Mouse (Mus musculus) embryonic facial prominence, embryonic 13.5 days (tissue): Measurements from ENCODE around the gene Rps9. TPM values are rescaled to one million over a fixed set of nuclear protein-coding genes. Genes with fewer than 3 reads are reported as not detected.

ENCODE experiments used
- ATAC-seq: fragments of 200-750 bp; cut with Nextera tagmentation; 2 replicates; pipeline ENCODE4 v1.8.0; 2017; ENCODE audit warnings: low read depth; ENCODE audit not compliant: insufficient number of reproducible peaks, insufficient read depth, low FRiP score, low TSS enrichment
- H3K27ac ChIP-seq: fragments of 300-500 bp; sonication (generic); 2 replicates; pipeline ENCODE4 v1.5.1; 2015; ENCODE audit warnings: moderate library complexity, mild to moderate bottlenecking, inconsistent platforms
- H3K27me3 ChIP-seq: fragments of 300-500 bp; sonication (generic); 2 replicates; pipeline ENCODE4 v1.6.1; 2015; ENCODE audit warnings: mild to moderate bottlenecking, inconsistent platforms
- H3K36me3 ChIP-seq: fragments of 300-500 bp; sonication (generic); 2 replicates; pipeline ENCODE4 v1.6.1; 2015; ENCODE audit warnings: mild to moderate bottlenecking, inconsistent platforms
- H3K4me1 ChIP-seq: fragments of 300-500 bp; sonication (generic); 2 replicates; pipeline ENCODE4 v1.6.1; 2015; ENCODE audit warnings: inconsistent platforms
- H3K4me2 ChIP-seq: fragments of 300-500 bp; sonication (generic); 2 replicates; pipeline ENCODE4 v1.6.1; 2015; ENCODE audit warnings: moderate library complexity, mild to moderate bottlenecking, inconsistent platforms
- H3K4me3 ChIP-seq: fragments of 300-500 bp; sonication (generic); 2 replicates; pipeline ENCODE4 v1.5.1; 2015; ENCODE audit warnings: mild to moderate bottlenecking, inconsistent platforms
- H3K9ac ChIP-seq: fragments of 300-500 bp; sonication (generic); 2 replicates; pipeline ENCODE4 v1.6.1; 2015; ENCODE audit warnings: mild to moderate bottlenecking, inconsistent platforms
- H3K9me3 ChIP-seq: fragments of 300-500 bp; sonication (generic); 2 replicates; pipeline ENCODE4 v1.6.1; 2016; ENCODE audit warnings: inconsistent platforms
- WGBS: fragments of 180-500 bp; shearing (Covaris S2); methylation state at CpG from one replicate; pipeline ENCODE4 v1.1.7; 2015; ENCODE audit warnings: mixed read lengths; 5-methylcytosine and 5-hydroxymethylcytosine counted together
- polyA plus RNA-seq: library from polyadenylated mRNA; unstranded; fragments of >200 nt; fragmentation: Nextera tagmentation; extraction: Ambion mirVana; gene quantifications from 2 replicates; pipeline ENCODE4 v1.2.1, GENCODE M21; 2015

Rps9 gene
- 1,711 and 1,735 TPM in 2 replicates for polyA plus RNA-seq

DNA sequence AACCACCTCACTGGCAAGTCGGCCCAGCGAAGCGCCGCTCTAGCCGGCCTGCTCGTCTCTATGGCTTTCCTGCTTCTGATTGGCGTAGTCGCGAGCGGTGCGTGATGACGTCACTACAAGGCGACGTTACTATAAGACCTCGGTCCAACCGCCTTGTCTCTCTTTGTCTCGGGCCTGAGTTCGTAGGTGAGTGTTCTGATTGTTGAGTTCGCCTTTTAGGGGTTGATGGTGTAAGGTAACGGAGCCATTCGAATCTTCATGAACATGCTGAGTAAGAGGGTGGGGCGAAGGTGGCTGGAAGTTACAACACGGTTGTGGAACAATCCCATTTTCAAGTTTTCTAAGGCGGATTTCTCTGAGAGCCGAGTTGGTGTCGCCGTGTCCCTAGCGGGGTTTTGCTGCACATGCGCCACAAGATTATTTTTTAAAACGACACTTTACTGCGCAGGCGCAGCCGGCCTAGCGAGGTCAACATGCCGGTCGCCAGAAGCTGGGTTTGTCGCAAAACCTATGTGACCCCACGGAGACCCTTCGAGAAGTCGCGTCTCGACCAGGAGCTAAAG is at the start of gene Rps9:
Gene Rps9 (plus strand): TSS at position 115 of the 563 bp plus-strand sequence.
- H3K9me3 ChIP-seq = no peaks in the 10 kb centered on the region
- ATAC-seq = peak; percentile 90
- peaks cover 17% of the 10 kb centered on the region for H3K4me1 ChIP-seq
- no peaks in the 10 kb centered on the region for H3K27me3 ChIP-seq
- peak within 1 kb of the TSS; percentile 91 for H3K4me2 ChIP-seq
- WGBS = under 1% methylated on average over 42 of the region's 42 CpGs
- H3K36me3 ChIP-seq = peaks cover 51% of the 10 kb centered on the region
- peak within 1 kb of the TSS; percentile 83 for H3K4me3 ChIP-seq
- peak within 1 kb of the TSS; percentile 94 for H3K9ac ChIP-seq
- peak within 1 kb of the TSS; percentile 96 for H3K27ac ChIP-seq

DNA sequence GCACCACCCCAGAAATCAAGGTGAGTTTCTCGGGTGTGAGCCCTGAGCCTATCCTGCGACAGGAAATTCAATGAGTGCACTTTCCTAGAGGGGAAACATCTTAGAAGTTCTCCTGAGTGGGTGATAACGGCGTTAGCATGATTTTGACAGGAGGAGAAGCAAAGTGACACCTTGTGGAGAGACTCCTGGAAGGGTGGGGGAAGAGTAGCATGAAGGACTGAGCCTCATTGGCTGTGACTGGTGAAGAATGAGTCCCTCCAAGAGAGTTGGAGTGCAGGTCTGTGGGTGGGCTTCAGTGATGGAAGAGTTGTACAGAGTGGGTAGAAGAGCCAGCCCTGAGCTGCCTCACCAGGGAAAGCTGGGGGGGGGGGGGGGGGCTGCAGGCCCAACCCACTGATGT is 46.8 kb upstream of the Rps9 start:
- Histone ChIP-seq H3K4me2 (no peak overlapping the region), H3K4me1 (no peaks in the 10 kb centered on the region), H3K36me3 (peaks cover 100% of the 10 kb centered on the region), H3K27ac (no peak overlapping the region), H3K27me3 (no peaks in the 10 kb centered on the region), H3K9me3 (no peaks in the 10 kb centered on the region), H3K4me3 (no peak overlapping the region), H3K9ac (no peak overlapping the region)
- 92% methylated on average over 4 of the region's 4 CpGs for WGBS
- ATAC-seq = no peak

GRCm38 (mm10) chr7:3658578-3658977 is 45.2 kb upstream of the Rps9 start:
- WGBS = 85% methylated on average over 14 of the region's 14 CpGs
- H3K36me3 ChIP-seq = peaks cover 97% of the 10 kb centered on the region
- H3K27ac ChIP-seq = no peak overlapping the region
- no peaks in the 10 kb centered on the region for H3K27me3 ChIP-seq
- H3K9me3 ChIP-seq = no peaks in the 10 kb centered on the region
- no peak overlapping the region for H3K4me2 ChIP-seq
- no peak for ATAC-seq
- no peak overlapping the region for H3K4me3 ChIP-seq
- H3K9ac ChIP-seq = no peak overlapping the region
- peaks cover 7% of the 10 kb centered on the region for H3K4me1 ChIP-seq

- Histone ChIP-seq H3K9me3 (no peaks in the 10 kb centered on the region), H3K9ac (peak overlapping the region; percentile 87), H3K27me3 (no peaks in the 10 kb centered on the region), H3K4me2 (peak overlapping the region; percentile 70), H3K27ac (peak overlapping the region; percentile 90), H3K4me1 (peaks cover 23% of the 10 kb centered on the region), H3K36me3 (peaks cover 36% of the 10 kb centered on the region), H3K4me3 (peak overlapping the region; percentile 74)
- 30% methylated on average over 15 of the region's 15 CpGs for WGBS
- peak; percentile 7; the same call in 1 of the 2 replicates for ATAC-seq
Observed at GRCm38 (mm10) chr7:3664524-3665214, 39.1 kb upstream of the Rps9 start.

- ATAC-seq = peak; percentile 97
- Histone ChIP-seq H3K9me3 (no peaks in the 10 kb centered on the region), H3K27me3 (no peaks in the 10 kb centered on the region), H3K4me3 (peak within 1 kb of the TSS; percentile 74), H3K4me2 (peak within 1 kb of the TSS; percentile 70), H3K9ac (peak within 1 kb of the TSS; percentile 87), H3K27ac (peak within 1 kb of the TSS; percentile 90), H3K4me1 (peaks cover 23% of the 10 kb centered on the region), H3K36me3 (peaks cover 28% of the 10 kb centered on the region)
- 4% methylated on average over 45 of the region's 45 CpGs for WGBS
Observed at GRCm38 (mm10) chr7:3665215-3666114, 38.3 kb upstream of the Rps9 start, which contains the start of gene Leng1. TSS of gene Leng1 (minus strand) at chr7:3665840.

- H3K9me3 ChIP-seq = no peaks in the 10 kb centered on the region
- peak overlapping the region; percentile 41; the same call in 1 of the 2 replicates for H3K9ac ChIP-seq
- H3K4me2 ChIP-seq = no peak overlapping the region; the same call in 1 of the 2 replicates
- WGBS = 17% methylated on average over 14 of the region's 14 CpGs
- no peak for ATAC-seq
- peaks cover 13% of the 10 kb centered on the region for H3K36me3 ChIP-seq
- 0 out of 2 replicates have a peak overlapping the region, but pooled peaks have one; percentile 16 for H3K4me3 ChIP-seq
- peaks cover 23% of the 10 kb centered on the region for H3K4me1 ChIP-seq
- peak overlapping the region; percentile 90; the same call in 1 of the 2 replicates for H3K27ac ChIP-seq
- no peaks in the 10 kb centered on the region for H3K27me3 ChIP-seq
Observed at GRCm38 (mm10) chr7:3666921-3667391, 36.8 kb upstream of the Rps9 start.

- no peaks in the 10 kb centered on the region for H3K9me3 ChIP-seq
- no peak overlapping the region for H3K9ac ChIP-seq
- peaks cover 20% of the 10 kb centered on the region; the same call in 1 of the 2 replicates for H3K36me3 ChIP-seq
- H3K4me2 ChIP-seq = no peak overlapping the region
- no peak overlapping the region for H3K4me3 ChIP-seq
- 73% methylated on average over 10 of the region's 10 CpGs for WGBS
- no peaks in the 10 kb centered on the region for H3K4me1 ChIP-seq
- no peak overlapping the region for H3K27ac ChIP-seq
- no peaks in the 10 kb centered on the region for H3K27me3 ChIP-seq
- no peak for ATAC-seq
Observed at GRCm38 (mm10) chr7:3674507-3675227, 29.1 kb upstream of the Rps9 start.

DNA sequence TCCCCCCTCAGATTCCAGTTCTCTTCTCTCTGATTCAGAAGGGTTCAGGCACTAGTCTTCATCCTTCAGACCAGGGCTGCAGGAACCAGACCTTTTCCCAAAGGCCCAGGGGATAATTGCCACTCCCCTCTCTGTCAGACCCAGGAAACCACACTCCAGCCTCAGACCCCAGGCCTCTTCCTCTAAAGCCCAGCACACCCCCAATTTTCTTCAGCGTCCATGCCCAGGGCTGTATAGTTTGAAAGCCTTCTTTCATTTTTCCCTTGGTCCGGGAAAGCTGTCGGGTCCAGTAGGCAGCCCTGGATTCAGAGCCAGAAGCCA is 28.6 kb upstream of the Rps9 start:
- H3K4me1 ChIP-seq = no peaks in the 10 kb centered on the region
- 70% methylated on average over 3 of the region's 3 CpGs for WGBS
- no peak overlapping the region for H3K27ac ChIP-seq
- H3K9ac ChIP-seq = no peak overlapping the region
- H3K4me3 ChIP-seq = no peak overlapping the region
- peaks cover 23% of the 10 kb centered on the region for H3K36me3 ChIP-seq
- no peak for ATAC-seq
- no peaks in the 10 kb centered on the region for H3K27me3 ChIP-seq
- no peaks in the 10 kb centered on the region for H3K9me3 ChIP-seq
- no peak overlapping the region for H3K4me2 ChIP-seq

DNA sequence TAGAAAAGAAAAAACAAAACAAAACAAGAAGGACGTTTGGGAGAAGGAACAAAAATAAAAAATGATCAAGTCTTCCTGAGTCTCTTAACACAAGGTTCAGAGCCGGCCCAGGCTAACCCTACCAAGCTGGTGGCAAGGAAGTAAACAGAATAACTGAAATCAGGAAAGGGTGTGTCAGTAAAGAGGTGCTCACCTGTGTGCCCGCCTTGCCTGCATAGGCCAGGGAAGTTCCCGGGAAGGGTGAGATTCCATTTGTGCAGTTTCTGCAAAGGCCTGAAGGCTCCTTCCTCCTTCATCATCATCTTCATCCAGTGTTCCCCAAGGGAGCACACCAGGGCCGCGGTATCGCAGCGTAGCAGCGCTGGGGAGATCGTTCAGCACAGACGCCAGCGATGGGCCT is 27.4 kb upstream of the Rps9 start:
- Histone ChIP-seq H3K27me3 (no peaks in the 10 kb centered on the region), H3K4me1 (no peaks in the 10 kb centered on the region), H3K4me3 (no peak overlapping the region), H3K4me2 (no peak overlapping the region), H3K9ac (no peak overlapping the region), H3K9me3 (no peaks in the 10 kb centered on the region), H3K27ac (no peak overlapping the region), H3K36me3 (peaks cover 32% of the 10 kb centered on the region)
- no peak for ATAC-seq
- 89% methylated on average over 12 of the region's 12 CpGs for WGBS

GRCm38 (mm10) chr7:3677342-3677741 is 26.5 kb upstream of the Rps9 start, which contains the start of gene Tmc4:
TSS of gene Tmc4 (minus strand) at chr7:3677553.
- Histone ChIP-seq H3K36me3 (peaks cover 36% of the 10 kb centered on the region), H3K4me1 (no peaks in the 10 kb centered on the region), H3K4me2 (no peak within 1 kb of the TSS), H3K27me3 (no peaks in the 10 kb centered on the region), H3K9ac (no peak within 1 kb of the TSS), H3K9me3 (no peaks in the 10 kb centered on the region), H3K4me3 (no peak within 1 kb of the TSS), H3K27ac (no peak within 1 kb of the TSS)
- 45% methylated on average over 9 of the region's 9 CpGs for WGBS
- ATAC-seq = no peak
